16 mouse cellular contexts compared by ENCODE assay signal in genomic region chr15:90308869-90309268, GRCm38 (mm10).
"Had no signal": no experiment of that assay in that cellular context is flagged by ENCODE, and none has a peak within 500 bp of the region (broad histone marks: within the 10 kb centered on the region; RNA-seq: fewer than 3 reads in every experiment).

No protein-coding gene starts in this region.

- H3K9me3 ChIP-seq: liver, embryonic 13.5 days; liver, embryonic 15.5 days; lung, embryonic 15.5 days; neural tube, embryonic 12.5 days had no signal

- H3K4me3 ChIP-seq: liver, embryonic 13.5 days; liver, embryonic 15.5 days; lung, embryonic 15.5 days; megakaryocyte, embryonic 14.5 days; neural tube, embryonic 12.5 days had no signal

- ATAC-seq: liver, postnatal 0 days; lung, postnatal 0 days had no signal

- DNase-seq: liver, embryonic 13.5 days; liver, postnatal 0 days; lung, adult 2 months; lung, postnatal 14 days; lung, postnatal 36 days; right cerebral cortex, postnatal 14 days; thymus, adult 18-20 months; thymus, postnatal 14 days; thymus, postnatal 36 days had no signal

- H3K4me1 ChIP-seq: liver, embryonic 13.5 days; liver, embryonic 15.5 days; lung, embryonic 15.5 days; megakaryocyte, embryonic 14.5 days; neural tube, embryonic 12.5 days had no signal

- H3K27ac ChIP-seq: liver, embryonic 13.5 days; liver, embryonic 15.5 days; lung, embryonic 15.5 days; macrophage; neural tube, embryonic 12.5 days had no signal

- H3K27me3 ChIP-seq: liver, embryonic 13.5 days; liver, embryonic 15.5 days; lung, embryonic 15.5 days; megakaryocyte, embryonic 14.5 days; neural tube, embryonic 12.5 days had no signal

- H3K4me2 ChIP-seq: liver, embryonic 11.5 days; liver, embryonic 13.5 days; liver, embryonic 15.5 days; lung, embryonic 15.5 days; neural tube, embryonic 12.5 days had no signal

- H3K36me3 ChIP-seq: liver, embryonic 13.5 days; liver, embryonic 15.5 days; lung, embryonic 15.5 days; neural tube, embryonic 12.5 days had no signal

- H3K9ac ChIP-seq: liver, embryonic 13.5 days; liver, embryonic 15.5 days; liver, postnatal 0 days; lung, embryonic 15.5 days; neural tube, embryonic 12.5 days had no signal
